Comparison of ENCODE assay signal across 25 mouse cellular contexts in genomic region chr12:34776170-34776569, GRCm38 (mm10).
DNase-seq lines count a peak whose midpoint lies in the region; ATAC-seq and TF ChIP-seq lines count a peak whose summit lies in the region.
"Had no signal": no experiment of that assay in that cellular context is flagged by ENCODE, and none has a peak within 500 bp of the region (broad histone marks: within the 10 kb centered on the region; RNA-seq: fewer than 3 reads in every experiment).

No protein-coding gene starts in this region.

- no peak overlapping the region for H3K4me2 ChIP-seq in hindbrain, postnatal 0 days (ENCODE audit: low read depth, low read length)
- no peak overlapping the region for H3K4me2 ChIP-seq in hindbrain, embryonic 11.5 days (replicated peaks; ENCODE audit: low read depth, low read length)
- no peak overlapping the region for H3K4me2 ChIP-seq in intestine, postnatal 0 days (replicated peaks; ENCODE audit: low read depth)
- H3K4me2 ChIP-seq: embryonic facial prominence, embryonic 13.5 days; forebrain, embryonic 13.5 days; hindbrain, embryonic 13.5 days; limb, embryonic 13.5 days; liver, embryonic 12.5 days; midbrain, embryonic 13.5 days; neural tube, embryonic 13.5 days had no signal

- no peak overlapping the region for H3K9ac ChIP-seq in hindbrain, postnatal 0 days (replicated peaks; ENCODE audit: low read length)
- H3K9ac ChIP-seq in hindbrain, embryonic 11.5 days (ENCODE audit: low read depth, low read length), result no peak overlapping the region
- H3K9ac ChIP-seq in intestine, postnatal 0 days (ENCODE audit: low read depth, low read length), result no peak overlapping the region
- H3K9ac ChIP-seq: embryonic facial prominence, embryonic 13.5 days; forebrain, embryonic 13.5 days; hindbrain, embryonic 13.5 days; limb, embryonic 13.5 days; liver, embryonic 12.5 days; midbrain, embryonic 13.5 days; neural tube, embryonic 13.5 days had no signal

- WGBS in hindbrain, postnatal 0 days, result 47% methylated on average over 3 of the region's 3 CpGs
- 71% methylated on average over 3 of the region's 3 CpGs for WGBS in hindbrain, embryonic 11.5 days
- 69% methylated on average over 3 of the region's 3 CpGs for WGBS in intestine, postnatal 0 days

- TF ChIP-seq CTCF in hindbrain, postnatal 0 days (IDR thresholded peaks at IDR 0.05; ENCODE audit: low read depth), result no peak
- no peak for TF ChIP-seq CTCF in intestine, postnatal 0 days (IDR thresholded peaks at IDR 0.05; ENCODE audit: low read depth)

- H3K9me3 ChIP-seq in hindbrain, postnatal 0 days (ENCODE audit: low read length), result no peaks in the 10 kb centered on the region
- H3K9me3 ChIP-seq in hindbrain, embryonic 11.5 days (ENCODE audit: control insufficient read depth, low read length), result no peaks in the 10 kb centered on the region
- no peaks in the 10 kb centered on the region for H3K9me3 ChIP-seq in intestine, postnatal 0 days (ENCODE audit: control insufficient read depth)
- H3K9me3 ChIP-seq: embryonic facial prominence, embryonic 13.5 days; forebrain, embryonic 13.5 days; hindbrain, embryonic 13.5 days; limb, embryonic 13.5 days; liver, embryonic 12.5 days; midbrain, embryonic 13.5 days; neural tube, embryonic 13.5 days had no signal

- peak; percentile 46 for DNase-seq in adrenal gland, postnatal 14 days
- no peak for DNase-seq in adrenal gland, postnatal 4 days (ENCODE audit: low spot score in 2 of 2)
- DNase-seq in hindbrain, postnatal 0 days (ENCODE audit: low spot score), result peak; percentile 27
- DNase-seq in hindbrain, embryonic 11.5 days (ENCODE audit: low spot score), result no peak
- DNase-seq in right cerebral cortex, adult 18-20 months, result peak; percentile 38
- no peak for DNase-seq in right cerebral cortex, postnatal 4 days
- DNase-seq: cerebellum, adult 11 months; cerebellum, adult 9-11 months; gastrocnemius, postnatal 36 days; kidney, adult 2 months; kidney, postnatal 14 days; lung, postnatal 14 days; spleen, adult 18-20 months; thymus, postnatal 14 days had no signal

- H3K4me1 ChIP-seq in hindbrain, postnatal 0 days (ENCODE audit: insufficient read depth, low read length), result no peaks in the 10 kb centered on the region
- no peaks in the 10 kb centered on the region for H3K4me1 ChIP-seq in hindbrain, embryonic 11.5 days (replicated peaks; ENCODE audit: control insufficient read depth, insufficient read depth, low read length)
- H3K4me1 ChIP-seq in intestine, postnatal 0 days (replicated peaks; ENCODE audit: control insufficient read depth, insufficient read depth, low read length), result no peaks in the 10 kb centered on the region
- H3K4me1 ChIP-seq: embryonic facial prominence, embryonic 13.5 days; forebrain, embryonic 13.5 days; limb, embryonic 13.5 days; liver, embryonic 12.5 days; midbrain, embryonic 13.5 days had no signal

- H3K27me3 ChIP-seq in hindbrain, postnatal 0 days (ENCODE audit: insufficient read depth, low read length), result no peaks in the 10 kb centered on the region
- no peaks in the 10 kb centered on the region for H3K27me3 ChIP-seq in hindbrain, embryonic 11.5 days (ENCODE audit: control insufficient read depth, insufficient read depth, low read length)
- H3K27me3 ChIP-seq in intestine, postnatal 0 days (replicated peaks; ENCODE audit: control insufficient read depth, insufficient read depth, low read length), result no peaks in the 10 kb centered on the region
- H3K27me3 ChIP-seq: embryonic facial prominence, embryonic 13.5 days; forebrain, embryonic 13.5 days; hindbrain, embryonic 13.5 days; limb, embryonic 13.5 days; liver, embryonic 12.5 days; midbrain, embryonic 13.5 days; neural tube, embryonic 13.5 days had no signal

- ATAC-seq in hindbrain, postnatal 0 days, result no peak
- no peak for ATAC-seq in hindbrain, embryonic 11.5 days (ENCODE audit: low FRiP score)
- ATAC-seq in intestine, postnatal 0 days, result no peak
- ATAC-seq: CD4-positive, CD25-positive, alpha-beta regulatory T cell, adult 4 months; forebrain, embryonic 13.5 days; inflammation-experienced regulatory T-cells, adult 6 months; liver, embryonic 12.5 days; midbrain, embryonic 13.5 days had no signal

- H3K27ac ChIP-seq in hindbrain, postnatal 0 days, result no peak overlapping the region
- no peak overlapping the region for H3K27ac ChIP-seq in hindbrain, embryonic 11.5 days (ENCODE audit: low read depth, low read length)
- no peak overlapping the region for H3K27ac ChIP-seq in intestine, postnatal 0 days (ENCODE audit: low read depth, low read length)
- H3K27ac ChIP-seq: embryonic facial prominence, embryonic 13.5 days; forebrain, embryonic 13.5 days; hindbrain, embryonic 13.5 days; limb, embryonic 13.5 days; liver, embryonic 12.5 days; midbrain, embryonic 13.5 days; neural tube, embryonic 13.5 days had no signal

- H3K36me3 ChIP-seq in hindbrain, postnatal 0 days (ENCODE audit: insufficient read depth, low read length), result no peaks in the 10 kb centered on the region
- H3K36me3 ChIP-seq in hindbrain, embryonic 11.5 days (ENCODE audit: control insufficient read depth, insufficient read depth, low read length), result no peaks in the 10 kb centered on the region
- H3K36me3 ChIP-seq in intestine, postnatal 0 days (ENCODE audit: control insufficient read depth, insufficient read depth), result no peaks in the 10 kb centered on the region
- H3K36me3 ChIP-seq: embryonic facial prominence, embryonic 13.5 days; hindbrain, embryonic 13.5 days; limb, embryonic 13.5 days; liver, embryonic 12.5 days; midbrain, embryonic 13.5 days; neural tube, embryonic 13.5 days had no signal

- H3K4me3 ChIP-seq in hindbrain, postnatal 0 days (ENCODE audit: low read length), result no peak overlapping the region
- H3K4me3 ChIP-seq in hindbrain, embryonic 11.5 days (ENCODE audit: low read depth, low read length), result no peak overlapping the region
- no peak overlapping the region for H3K4me3 ChIP-seq in intestine, postnatal 0 days (ENCODE audit: low read depth, low read length)
- H3K4me3 ChIP-seq: embryonic facial prominence, embryonic 13.5 days; forebrain, embryonic 13.5 days; hindbrain, embryonic 13.5 days; limb, embryonic 13.5 days; liver, embryonic 12.5 days; midbrain, embryonic 13.5 days; myocyte; neural tube, embryonic 13.5 days had no signal

Comparison
In these comparisons a context has a peak if more than half of its experiments do, and no peak if none do; other contexts are left out.
1. DNase-seq: peak in adrenal gland, postnatal 14 days (single experiment), hindbrain, postnatal 0 days (single experiment) and right cerebral cortex, adult 18-20 months (single experiment); none in adrenal gland, postnatal 4 days (0 of 2), hindbrain, embryonic 11.5 days (single experiment) and right cerebral cortex, postnatal 4 days (single experiment).